Mouse (Mus musculus) limb, embryonic 15.5 days (tissue): ENCODE results near the gene Gm5426. TPM values are rescaled to one million over a fixed set of nuclear protein-coding genes. Genes with fewer than 3 reads are reported as not detected.

ENCODE experiments used
- ATAC-seq: fragments of 200-750 bp; cut with Nextera tagmentation; 2 replicates; pipeline ENCODE4 v1.8.0; 2017; ENCODE audit warnings: low read depth, moderate TSS enrichment; ENCODE audit not compliant: insufficient number of reproducible peaks, low FRiP score, low TSS enrichment
- H3K27ac ChIP-seq: fragments of 300-500 bp; sonication (generic); 2 replicates; pipeline ENCODE4 v1.5.1; 2015; ENCODE audit warnings: moderate library complexity, mild to moderate bottlenecking, inconsistent platforms
- H3K27me3 ChIP-seq: fragments of 300-500 bp; sonication (generic); 2 replicates; pipeline ENCODE4 v1.6.1; 2015; ENCODE audit warnings: inconsistent platforms
- H3K36me3 ChIP-seq: fragments of 300-500 bp; sonication (generic); 2 replicates; pipeline ENCODE4 v1.6.1; 2015; ENCODE audit warnings: inconsistent platforms
- H3K4me1 ChIP-seq: fragments of 300-500 bp; sonication (generic); 2 replicates; pipeline ENCODE4 v1.6.1; 2015; ENCODE audit warnings: inconsistent platforms
- H3K4me2 ChIP-seq: fragments of 300-500 bp; sonication (generic); 2 replicates; pipeline ENCODE4 v1.6.1; 2015; ENCODE audit warnings: mild to moderate bottlenecking, inconsistent platforms
- H3K4me3 ChIP-seq: fragments of 300-500 bp; sonication (generic); 2 replicates; pipeline ENCODE4 v1.5.1; 2015; ENCODE audit warnings: mild to moderate bottlenecking, inconsistent platforms
- H3K9ac ChIP-seq: fragments of 300-500 bp; sonication (generic); 2 replicates; pipeline ENCODE4 v1.6.1; 2015; ENCODE audit warnings: inconsistent platforms
- H3K9me3 ChIP-seq: fragments of 300-500 bp; sonication (generic); 2 replicates; pipeline ENCODE4 v1.6.1; 2016; ENCODE audit warnings: inconsistent platforms
- WGBS: fragments of 180-500 bp; shearing (Covaris S2); methylation state at CpG from one replicate; pipeline ENCODE4 v1.1.7; 2015; 5-methylcytosine and 5-hydroxymethylcytosine counted together
- polyA plus RNA-seq: library from polyadenylated mRNA; unstranded; fragments of >200 nt; fragmentation: Nextera tagmentation; extraction: Ambion mirVana; gene quantifications from 2 replicates; pipeline ENCODE4 v1.2.1, GENCODE M21; 2015

The Gm5426 gene
- polyA plus RNA-seq, 1 experiment from 2014 or later: not detected

DNA sequence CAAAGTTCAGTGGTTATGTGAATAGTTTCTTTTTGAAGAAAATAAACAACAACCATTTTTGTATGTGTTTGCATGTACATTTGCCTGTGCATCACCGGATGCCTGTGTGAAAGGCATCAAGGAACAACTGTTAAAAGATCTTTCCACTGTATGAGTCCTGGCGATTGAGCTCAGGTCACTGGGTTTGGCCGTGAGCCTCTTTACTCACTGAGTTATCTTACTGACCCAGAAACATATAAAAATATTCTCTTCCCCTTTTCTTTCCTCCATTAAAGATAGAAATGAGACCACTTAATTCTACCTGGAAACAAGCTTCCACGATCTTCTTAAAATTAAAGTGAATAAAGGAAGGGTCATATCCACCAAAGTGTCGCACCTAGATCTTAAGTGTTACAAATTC is 10.2 kb downstream of the Gm5426 start:
- no peak overlapping the region for H3K9ac ChIP-seq
- no peaks in the 10 kb centered on the region for H3K9me3 ChIP-seq
- no peak for ATAC-seq
- peaks cover 7% of the 10 kb centered on the region for H3K4me1 ChIP-seq
- no peaks in the 10 kb centered on the region for H3K36me3 ChIP-seq
- no peaks in the 10 kb centered on the region for H3K27me3 ChIP-seq
- no peak overlapping the region for H3K27ac ChIP-seq
- WGBS: 91% methylated on average over 5 of the region's 5 CpGs
- H3K4me3 ChIP-seq: no peak overlapping the region
- no peak overlapping the region for H3K4me2 ChIP-seq

DNA sequence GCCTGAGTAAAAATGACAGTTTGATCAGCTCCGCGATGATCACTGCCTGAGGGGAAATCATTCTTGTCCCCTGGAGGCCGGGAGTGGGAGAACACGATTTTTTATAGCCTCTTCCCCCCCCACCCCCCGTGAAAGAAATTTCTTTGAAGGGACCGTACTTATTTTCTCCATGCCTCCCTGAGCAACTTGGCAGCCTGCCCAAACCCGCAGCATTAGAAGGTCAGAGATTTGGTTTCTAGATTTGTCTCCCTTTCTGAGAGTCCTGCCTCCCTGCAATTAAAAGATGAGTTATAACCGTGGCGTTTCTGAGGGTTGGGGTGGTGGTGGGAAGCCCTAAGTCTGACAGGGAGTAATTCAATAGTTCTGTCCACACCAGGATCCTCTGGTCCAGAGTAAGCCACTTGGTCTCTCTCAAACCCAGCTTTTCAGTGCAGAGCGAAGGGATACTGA is 11.9 kb downstream of the Gm5426 start:
- Histone ChIP-seq H3K9ac (no peak overlapping the region), H3K4me3 (no peak overlapping the region), H3K9me3 (no peaks in the 10 kb centered on the region), H3K4me2 (0 out of 2 replicates have a peak overlapping the region, but pooled peaks have one; percentile 14), H3K27me3 (no peaks in the 10 kb centered on the region), H3K27ac (no peak overlapping the region), H3K36me3 (no peaks in the 10 kb centered on the region), H3K4me1 (peaks cover 7% of the 10 kb centered on the region)
- 12% methylated on average over 10 of the region's 10 CpGs for WGBS
- no peak for ATAC-seq

DNA sequence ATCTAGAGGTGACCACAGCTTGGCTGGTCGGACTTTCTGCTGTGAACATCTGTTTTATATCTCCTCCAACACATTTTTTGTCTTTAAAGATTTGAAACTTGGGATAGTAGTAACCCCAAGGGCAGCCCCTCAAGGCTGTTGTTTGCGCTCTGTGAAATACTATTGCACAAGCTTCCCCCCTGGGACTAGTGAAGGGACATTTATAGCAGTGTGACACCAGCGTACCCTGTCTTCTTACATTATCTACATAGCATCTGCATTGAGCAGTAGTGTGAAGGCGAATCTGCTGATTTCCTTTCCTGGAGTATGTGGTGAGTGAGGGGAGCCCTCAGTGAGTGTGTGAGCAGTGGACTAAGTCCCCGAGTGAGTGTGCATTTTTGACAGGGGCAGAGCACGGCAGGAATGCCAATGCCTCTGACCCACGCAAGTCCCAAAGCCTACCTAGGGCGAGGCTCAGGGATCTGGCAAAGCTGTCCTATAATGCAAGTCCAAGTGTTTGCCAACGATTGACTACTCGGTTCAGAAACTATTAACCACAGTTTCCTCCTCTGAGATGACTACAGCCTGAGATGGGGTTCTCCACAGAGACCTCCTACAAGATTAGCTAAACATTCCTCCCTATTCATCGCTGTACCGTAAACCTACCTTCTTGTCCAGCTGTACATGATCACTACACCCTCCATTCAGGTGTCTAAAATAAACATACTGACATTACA is 14.2 kb downstream of the Gm5426 start:
- Histone ChIP-seq H3K9me3 (no peaks in the 10 kb centered on the region), H3K36me3 (no peaks in the 10 kb centered on the region), H3K27me3 (no peaks in the 10 kb centered on the region), H3K4me1 (peaks cover 7% of the 10 kb centered on the region), H3K4me3 (no peak overlapping the region), H3K4me2 (no peak overlapping the region), H3K27ac (no peak overlapping the region), H3K9ac (no peak overlapping the region)
- ATAC-seq: no peak
- WGBS: 76% methylated on average over 12 of the region's 12 CpGs

DNA sequence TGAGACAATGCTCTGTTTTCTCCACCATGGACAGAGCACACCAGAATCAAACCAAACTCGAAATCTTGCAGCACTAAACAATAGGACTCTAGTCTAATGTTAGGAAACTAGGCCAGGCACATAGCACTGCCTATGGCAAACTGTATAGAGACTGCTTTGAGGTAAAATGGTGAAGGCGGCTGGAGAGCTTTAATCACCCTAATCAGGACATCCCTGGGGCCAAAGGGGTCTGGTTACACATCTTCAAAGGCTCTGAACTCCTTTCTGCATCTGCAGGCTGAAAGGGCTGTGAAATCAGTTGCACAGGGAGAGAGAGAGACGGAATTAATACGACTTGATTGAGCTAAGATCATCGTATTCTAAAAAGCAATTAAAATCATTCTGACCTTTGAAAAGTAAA is 16.9 kb downstream of the Gm5426 start:
- Histone ChIP-seq H3K9ac (no peak overlapping the region), H3K27me3 (no peaks in the 10 kb centered on the region), H3K36me3 (no peaks in the 10 kb centered on the region), H3K4me3 (no peak overlapping the region), H3K4me2 (no peak overlapping the region), H3K4me1 (peaks cover 3% of the 10 kb centered on the region), H3K27ac (no peak overlapping the region), H3K9me3 (no peaks in the 10 kb centered on the region)
- WGBS: 23% methylated on average over 5 of the region's 5 CpGs
- ATAC-seq: no peak

DNA sequence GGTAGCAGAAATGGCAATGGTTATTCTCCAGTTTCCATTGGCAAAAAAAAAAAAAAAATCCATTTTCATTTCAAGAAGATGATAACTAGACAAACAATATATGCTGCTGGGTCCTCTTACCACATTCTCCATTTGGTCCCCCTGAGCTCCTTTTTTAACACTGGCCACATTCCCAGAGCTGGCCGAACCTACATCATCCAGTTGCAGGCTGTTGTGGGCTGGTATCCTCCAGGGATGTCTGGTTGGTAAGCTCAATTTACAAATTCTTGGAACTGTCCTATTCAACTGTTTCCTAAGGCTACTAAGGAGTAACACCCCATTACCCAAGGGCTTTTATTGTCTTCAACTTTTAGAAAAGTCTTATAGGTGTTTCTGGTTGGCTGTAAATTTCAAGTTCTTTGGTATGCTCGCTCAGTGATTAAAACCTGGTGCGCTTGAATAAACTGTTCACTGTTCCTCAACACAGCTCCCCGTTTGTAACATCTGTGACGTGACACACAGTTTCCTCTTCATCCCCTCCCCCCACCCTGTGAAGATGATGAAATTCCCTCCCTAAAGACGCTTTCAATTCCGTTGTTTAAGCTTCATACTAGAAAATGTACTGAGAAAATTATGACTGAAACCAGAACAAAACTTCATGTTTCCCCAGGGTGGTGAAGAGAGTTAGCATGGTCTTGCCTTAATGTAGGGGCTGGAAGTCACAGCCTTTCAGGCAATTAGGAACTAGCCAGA is 26.7 kb downstream of the Gm5426 start:
- no peaks in the 10 kb centered on the region for H3K9me3 ChIP-seq
- no peak overlapping the region for H3K4me3 ChIP-seq
- no peak for ATAC-seq
- no peaks in the 10 kb centered on the region for H3K36me3 ChIP-seq
- no peak overlapping the region for H3K4me2 ChIP-seq
- H3K4me1 ChIP-seq: no peaks in the 10 kb centered on the region
- H3K27ac ChIP-seq: no peak overlapping the region
- 35% methylated on average over 7 of the region's 7 CpGs for WGBS
- no peak overlapping the region for H3K9ac ChIP-seq
- H3K27me3 ChIP-seq: no peaks in the 10 kb centered on the region

DNA sequence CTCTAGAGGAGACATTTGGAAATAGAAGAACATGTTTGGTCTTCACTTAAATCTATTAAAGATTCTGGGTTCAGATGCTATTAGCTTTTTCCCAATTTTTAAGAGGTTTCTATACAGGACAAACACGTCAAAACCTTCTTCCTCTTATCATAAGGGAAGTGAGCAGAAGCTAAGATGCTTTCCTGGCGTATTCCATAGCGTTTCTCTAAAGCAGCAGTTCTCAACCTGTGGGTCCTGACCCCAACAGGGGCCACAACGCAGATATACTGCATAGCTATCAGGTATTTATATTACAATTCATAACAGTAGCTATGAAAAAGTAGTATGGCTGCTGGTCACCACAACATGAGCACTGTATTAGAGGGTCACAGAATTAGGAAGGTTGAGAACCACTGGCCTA is 27.4 kb downstream of the Gm5426 start:
- no peak for ATAC-seq
- H3K4me2 ChIP-seq: no peak overlapping the region
- H3K9me3 ChIP-seq: no peaks in the 10 kb centered on the region
- no peak overlapping the region for H3K4me3 ChIP-seq
- no peaks in the 10 kb centered on the region for H3K36me3 ChIP-seq
- no peaks in the 10 kb centered on the region for H3K27me3 ChIP-seq
- no peak overlapping the region for H3K27ac ChIP-seq
- 85% methylated on average over 4 of the region's 4 CpGs for WGBS
- H3K9ac ChIP-seq: no peak overlapping the region
- H3K4me1 ChIP-seq: no peaks in the 10 kb centered on the region

DNA sequence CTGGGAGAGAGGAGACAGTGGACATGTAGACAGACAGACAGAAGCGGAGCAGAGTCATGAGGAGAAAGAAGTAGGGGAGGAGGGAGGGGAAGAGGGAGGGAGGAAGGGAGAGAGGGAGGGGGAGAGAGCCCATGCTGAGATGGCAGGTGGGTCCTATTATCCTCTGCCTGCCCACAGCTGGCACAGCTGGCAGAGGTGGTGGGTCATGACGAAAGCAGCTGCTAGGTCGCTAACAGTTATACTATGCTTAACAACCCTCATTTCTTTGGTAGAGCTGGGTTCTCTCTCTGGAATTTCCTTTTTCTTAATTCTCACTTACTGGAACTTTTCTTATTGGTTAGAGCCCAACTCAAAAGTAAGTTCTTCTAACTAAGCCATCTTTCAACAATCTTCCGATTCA is 28.9 kb downstream of the Gm5426 start:
- Histone ChIP-seq H3K27ac (no peak overlapping the region), H3K9me3 (no peaks in the 10 kb centered on the region), H3K4me1 (no peaks in the 10 kb centered on the region), H3K36me3 (no peaks in the 10 kb centered on the region), H3K27me3 (no peaks in the 10 kb centered on the region), H3K4me2 (no peak overlapping the region), H3K4me3 (no peak overlapping the region), H3K9ac (no peak overlapping the region)
- 59% methylated on average over 4 of the region's 4 CpGs for WGBS
- ATAC-seq: no peak

DNA sequence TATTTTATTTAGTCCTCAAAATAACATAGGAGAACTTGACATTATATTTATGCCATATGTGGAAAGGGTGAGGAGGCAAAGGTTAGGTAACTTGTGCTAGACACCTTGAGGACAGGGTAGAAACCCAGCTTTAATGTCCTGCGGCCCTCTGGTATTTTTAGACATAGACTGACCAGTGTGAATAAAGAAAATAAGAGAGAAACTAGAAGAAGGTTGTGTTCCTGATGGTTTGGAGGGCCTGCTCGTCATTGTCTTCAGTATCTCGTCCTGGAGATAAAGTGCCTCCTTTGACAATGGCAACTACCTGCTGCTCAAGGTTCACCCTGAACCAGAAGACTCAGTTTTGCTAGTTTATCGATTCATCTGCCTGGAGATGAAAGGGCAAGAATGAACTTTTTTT is 32.6 kb downstream of the Gm5426 start:
- Histone ChIP-seq H3K27me3 (no peaks in the 10 kb centered on the region), H3K36me3 (no peaks in the 10 kb centered on the region), H3K4me2 (no peak overlapping the region), H3K9me3 (no peaks in the 10 kb centered on the region), H3K9ac (no peak overlapping the region), H3K4me3 (no peak overlapping the region), H3K27ac (no peak overlapping the region), H3K4me1 (0 out of 2 replicates have a peak, but pooled peaks cover 3% of the 10 kb centered on the region)
- 85% methylated on average over 4 of the region's 4 CpGs for WGBS
- no peak for ATAC-seq

DNA sequence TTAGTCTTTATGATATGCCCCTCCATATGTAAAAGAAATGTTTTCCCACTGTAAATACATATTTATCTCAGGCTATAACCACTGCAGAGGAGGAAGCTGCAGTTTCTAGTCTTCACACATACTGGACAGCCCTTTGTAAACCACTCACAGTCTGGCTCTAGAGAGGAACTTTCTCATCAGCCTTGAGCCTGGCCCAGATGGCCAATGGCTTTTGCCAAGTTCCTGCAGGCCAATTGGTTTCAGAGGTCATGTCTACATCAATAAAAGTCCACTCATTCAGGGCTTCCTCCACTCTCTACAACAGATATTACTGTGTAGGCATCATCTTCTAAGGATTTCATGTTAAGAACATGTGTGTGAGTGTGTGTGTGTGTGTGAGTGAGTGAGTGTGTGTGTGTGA is 35.1 kb downstream of the Gm5426 start:
- Histone ChIP-seq H3K36me3 (no peaks in the 10 kb centered on the region), H3K4me3 (no peak overlapping the region), H3K9me3 (no peaks in the 10 kb centered on the region), H3K9ac (no peak overlapping the region), H3K4me1 (0 out of 2 replicates have a peak, but pooled peaks cover 3% of the 10 kb centered on the region), H3K4me2 (no peak overlapping the region), H3K27me3 (no peaks in the 10 kb centered on the region), H3K27ac (no peak overlapping the region)
- ATAC-seq: no peak

DNA sequence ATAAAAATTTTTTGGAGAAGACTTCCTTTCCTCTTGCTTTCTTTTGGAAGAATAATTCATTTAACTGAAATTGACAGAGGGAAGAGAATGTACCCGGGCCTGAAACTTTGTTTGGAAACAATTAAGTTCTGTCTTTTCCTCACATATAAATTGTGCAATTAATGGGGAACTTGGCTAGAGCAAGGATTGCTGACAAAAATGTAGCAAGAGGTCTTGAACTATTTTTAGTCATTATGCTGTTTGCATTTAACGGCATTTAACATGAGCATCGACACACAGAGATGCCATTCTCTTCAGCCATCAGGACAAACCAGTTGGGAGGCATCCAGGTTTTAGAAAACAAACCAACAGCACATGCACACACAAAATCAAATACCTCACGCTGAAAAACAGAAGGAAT is 36.6 kb downstream of the Gm5426 start:
- no peak overlapping the region for H3K4me2 ChIP-seq
- 47% methylated on average over 4 of the region's 4 CpGs for WGBS
- no peak for ATAC-seq

DNA sequence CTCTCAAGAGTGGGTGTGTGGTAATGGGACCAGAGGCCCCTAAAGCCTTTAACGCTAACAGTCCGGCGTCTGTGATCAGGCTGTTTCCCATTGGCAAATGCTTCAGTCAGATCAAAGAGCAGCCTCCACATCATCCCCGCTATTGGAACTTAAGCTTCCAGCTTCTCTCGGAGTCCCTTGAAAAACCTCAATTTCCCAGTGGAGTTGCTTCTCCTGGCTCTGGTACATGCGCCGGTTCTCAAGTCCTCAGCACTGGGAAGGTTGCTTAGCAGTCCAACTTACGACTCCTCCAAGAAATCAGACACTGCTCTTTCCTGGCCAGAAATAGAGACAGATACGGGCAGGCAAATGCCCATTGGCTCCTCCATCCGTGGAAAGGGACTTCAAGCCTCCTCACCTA is 37.4 kb downstream of the Gm5426 start:
- WGBS: 45% methylated on average over 10 of the region's 10 CpGs
- H3K4me1 ChIP-seq: 0 out of 2 replicates have a peak, but pooled peaks cover 3% of the 10 kb centered on the region
- no peak overlapping the region for H3K9ac ChIP-seq
- H3K27ac ChIP-seq: no peak overlapping the region
- no peak for ATAC-seq
- H3K4me2 ChIP-seq: no peak overlapping the region
- H3K36me3 ChIP-seq: no peaks in the 10 kb centered on the region
- no peaks in the 10 kb centered on the region for H3K27me3 ChIP-seq
- H3K9me3 ChIP-seq: no peaks in the 10 kb centered on the region
- H3K4me3 ChIP-seq: no peak overlapping the region

More for the DNA sequence above, 36.6 kb downstream of the Gm5426 start:
- Histone ChIP-seq H3K9me3 (no peaks in the 10 kb centered on the region), H3K27me3 (no peaks in the 10 kb centered on the region), H3K4me3 (no peak overlapping the region), H3K36me3 (no peaks in the 10 kb centered on the region), H3K9ac (no peak overlapping the region), H3K27ac (no peak overlapping the region), H3K4me1 (0 out of 2 replicates have a peak, but pooled peaks cover 3% of the 10 kb centered on the region)

DNA sequence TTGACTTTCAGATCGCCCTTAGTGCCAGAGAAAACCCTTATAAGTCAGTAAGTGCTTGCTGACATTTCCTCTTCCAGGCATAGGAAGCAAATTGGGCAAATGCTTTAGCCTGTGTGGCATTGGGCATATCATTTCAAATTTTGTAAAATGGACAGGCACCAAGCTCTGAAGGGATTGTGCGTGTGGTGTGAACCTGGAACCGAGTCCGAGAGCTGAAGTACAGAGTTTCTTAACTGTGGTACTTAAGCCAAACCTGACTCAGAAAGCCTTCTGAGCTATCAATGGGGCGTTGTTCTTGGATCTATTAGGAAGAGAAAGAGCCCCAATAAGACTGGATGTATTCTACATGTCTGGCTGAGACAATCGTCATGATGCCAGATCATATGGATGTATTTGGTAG is 40.5 kb downstream of the Gm5426 start:
- H3K4me2 ChIP-seq: no peak overlapping the region

More for the DNA sequence above, 40.5 kb downstream of the Gm5426 start:
- no peak for ATAC-seq
- no peak overlapping the region for H3K9ac ChIP-seq
- no peak overlapping the region for H3K4me3 ChIP-seq
- H3K36me3 ChIP-seq: no peaks in the 10 kb centered on the region
- H3K27me3 ChIP-seq: no peaks in the 10 kb centered on the region
- H3K27ac ChIP-seq: no peak overlapping the region
- 0 out of 2 replicates have a peak, but pooled peaks cover 3% of the 10 kb centered on the region for H3K4me1 ChIP-seq
- H3K9me3 ChIP-seq: no peaks in the 10 kb centered on the region
- WGBS: 89% methylated on average over 6 of the region's 6 CpGs
